Mouse (Mus musculus): ENCODE measurements around the gene Fgfrl1.

Gene Fgfrl1

DNA sequence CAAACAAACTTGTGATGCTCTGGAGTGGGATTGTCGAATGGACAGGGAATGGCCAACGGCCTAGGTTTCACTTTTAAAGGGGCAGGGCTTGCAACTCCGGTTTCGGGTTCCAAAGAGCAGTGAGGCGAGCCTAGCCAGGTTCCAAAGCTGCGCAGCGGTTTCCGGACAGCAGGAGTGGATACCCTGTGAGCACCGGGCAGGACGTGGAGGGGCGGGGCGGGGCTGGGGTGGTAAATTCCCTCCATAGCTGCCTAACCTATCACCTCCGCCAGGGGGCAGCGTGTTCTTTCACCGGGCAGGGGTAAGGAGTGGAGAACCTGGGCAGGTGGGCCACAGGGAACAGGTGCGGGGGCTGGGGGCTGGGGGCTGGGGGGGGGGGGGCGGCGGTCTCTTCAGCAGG, at the start of gene Fgfrl1:
Gene Fgfrl1 (plus strand): TSS at position 112 of the 400 bp plus-strand sequence.
- peak; percentile 83 for DNase-seq (ENCODE audit: low read depth, low spot score)
- Histone ChIP-seq H3K27me3 (ENCODE audit: control insufficient read depth, insufficient read depth, low read length, poor library complexity, severe bottlenecking) (no peaks in the 10 kb centered on the region; the same call in 1 of the 2 replicates), H3K36me3 (ENCODE audit: control insufficient read depth, insufficient read depth, low read length, poor library complexity, severe bottlenecking) (no peaks in the 10 kb centered on the region)

DNA sequence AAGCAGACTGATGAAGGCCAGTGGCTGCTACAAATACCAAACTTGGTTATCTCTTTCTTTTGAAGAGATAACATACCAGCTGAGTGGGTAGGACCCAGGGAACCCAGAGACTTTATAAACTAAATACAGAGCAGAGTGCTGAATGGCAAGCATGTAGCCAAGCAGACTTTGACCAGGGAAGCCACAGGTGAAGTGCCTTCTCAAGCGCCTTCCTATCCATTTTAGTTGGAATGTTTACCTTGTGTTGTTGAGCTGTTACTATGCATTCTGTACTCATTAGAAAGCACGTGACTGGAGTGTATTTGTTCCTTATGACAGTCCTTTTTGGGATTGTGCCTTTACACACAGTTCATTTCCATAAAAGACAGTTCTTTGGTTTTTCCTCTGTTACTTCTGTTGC, 48.5 kb upstream of the Fgfrl1 start:
- no peak for DNase-seq (ENCODE audit: low read depth, low spot score)
- Histone ChIP-seq H3K27me3 (ENCODE audit: control insufficient read depth, insufficient read depth, low read length, poor library complexity, severe bottlenecking) (no peaks in the 10 kb centered on the region), H3K36me3 (ENCODE audit: control insufficient read depth, insufficient read depth, low read length, poor library complexity, severe bottlenecking) (peaks cover 4% of the 10 kb centered on the region)

DNA sequence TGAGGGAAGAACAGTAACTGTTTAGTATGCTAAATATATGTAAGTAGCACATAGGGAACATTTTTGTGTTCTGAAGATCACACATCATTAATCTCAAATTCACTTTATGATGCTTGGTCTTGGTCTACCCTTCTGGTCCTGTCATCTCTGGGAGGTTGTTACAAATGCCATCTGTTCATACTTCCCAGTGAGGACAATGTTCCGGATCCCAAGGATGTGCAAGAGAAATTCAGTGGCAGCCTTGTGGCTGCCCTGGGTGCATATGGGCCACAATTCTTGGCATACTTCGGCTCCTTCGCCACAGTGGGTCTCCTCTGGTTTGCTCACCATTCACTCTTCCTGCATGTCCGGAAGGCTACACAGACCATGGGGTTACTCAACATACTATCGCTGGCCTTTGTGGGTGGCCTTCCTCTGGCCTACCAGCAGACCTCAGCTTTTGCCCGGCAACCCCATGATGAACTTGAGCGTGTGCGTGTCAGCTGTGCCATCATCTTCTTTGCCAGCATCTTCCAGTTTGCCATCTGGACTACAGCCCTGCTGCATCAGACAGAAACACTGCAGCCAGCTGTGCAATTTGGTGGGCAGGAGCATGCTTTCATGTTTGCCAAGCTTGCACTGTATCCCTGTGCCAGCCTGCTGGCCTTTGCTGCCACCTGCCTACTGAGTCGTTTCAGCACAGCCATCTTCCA, 46.4 kb upstream of the Fgfrl1 start:
- no peaks in the 10 kb centered on the region for H3K27me3 ChIP-seq (ENCODE audit: control insufficient read depth, insufficient read depth, low read length, poor library complexity, severe bottlenecking)
- H3K36me3 ChIP-seq (ENCODE audit: control insufficient read depth, insufficient read depth, low read length, poor library complexity, severe bottlenecking), result peaks cover 4% of the 10 kb centered on the region
- no peak for DNase-seq (ENCODE audit: low read depth, low spot score)

DNA sequence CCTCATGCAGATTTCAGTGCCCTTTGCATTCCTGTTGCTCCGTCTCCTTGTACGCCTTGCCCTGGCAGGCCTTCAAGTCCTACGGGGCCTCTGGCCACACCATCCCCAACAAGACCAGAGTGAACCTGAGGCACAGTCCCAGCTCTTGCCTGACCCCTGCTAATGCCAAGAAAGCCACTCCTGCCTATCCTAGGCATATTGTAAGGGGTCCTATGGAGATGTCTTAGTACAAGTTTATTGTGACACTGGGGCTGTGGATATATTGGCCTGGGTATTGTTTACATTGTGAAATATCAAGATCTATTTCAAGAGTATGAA, 45.9 kb upstream of the Fgfrl1 start:
- H3K36me3 ChIP-seq (ENCODE audit: control insufficient read depth, insufficient read depth, low read length, poor library complexity, severe bottlenecking), result peaks cover 4% of the 10 kb centered on the region
- no peak for DNase-seq (ENCODE audit: low read depth, low spot score)
- H3K27me3 ChIP-seq (ENCODE audit: control insufficient read depth, insufficient read depth, low read length, poor library complexity, severe bottlenecking), result no peaks in the 10 kb centered on the region

DNA sequence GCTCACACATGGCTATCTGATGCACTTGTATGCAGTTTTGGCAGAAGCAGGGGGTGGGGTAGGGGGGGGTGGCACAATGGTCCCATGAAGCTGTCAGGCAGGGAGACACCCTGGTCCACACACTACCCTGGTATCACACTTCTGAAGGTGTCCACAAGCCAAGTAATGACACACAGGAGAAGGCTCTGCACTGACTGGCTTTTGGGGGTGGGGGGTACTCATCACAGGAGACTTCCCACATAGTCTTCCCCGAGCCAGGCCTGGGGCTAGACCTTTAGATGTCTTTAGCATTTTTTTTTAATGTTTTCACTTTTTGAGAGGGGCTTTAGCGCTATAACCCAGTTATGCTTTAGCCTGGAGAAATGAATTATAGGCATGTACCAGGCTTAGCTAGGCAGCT, 44.9 kb upstream of the Fgfrl1 start:
- DNase-seq (ENCODE audit: low read depth, low spot score), result no peak
- Histone ChIP-seq H3K27me3 (ENCODE audit: control insufficient read depth, insufficient read depth, low read length, poor library complexity, severe bottlenecking) (no peaks in the 10 kb centered on the region), H3K36me3 (ENCODE audit: control insufficient read depth, insufficient read depth, low read length, poor library complexity, severe bottlenecking) (peaks cover 4% of the 10 kb centered on the region)

DNA sequence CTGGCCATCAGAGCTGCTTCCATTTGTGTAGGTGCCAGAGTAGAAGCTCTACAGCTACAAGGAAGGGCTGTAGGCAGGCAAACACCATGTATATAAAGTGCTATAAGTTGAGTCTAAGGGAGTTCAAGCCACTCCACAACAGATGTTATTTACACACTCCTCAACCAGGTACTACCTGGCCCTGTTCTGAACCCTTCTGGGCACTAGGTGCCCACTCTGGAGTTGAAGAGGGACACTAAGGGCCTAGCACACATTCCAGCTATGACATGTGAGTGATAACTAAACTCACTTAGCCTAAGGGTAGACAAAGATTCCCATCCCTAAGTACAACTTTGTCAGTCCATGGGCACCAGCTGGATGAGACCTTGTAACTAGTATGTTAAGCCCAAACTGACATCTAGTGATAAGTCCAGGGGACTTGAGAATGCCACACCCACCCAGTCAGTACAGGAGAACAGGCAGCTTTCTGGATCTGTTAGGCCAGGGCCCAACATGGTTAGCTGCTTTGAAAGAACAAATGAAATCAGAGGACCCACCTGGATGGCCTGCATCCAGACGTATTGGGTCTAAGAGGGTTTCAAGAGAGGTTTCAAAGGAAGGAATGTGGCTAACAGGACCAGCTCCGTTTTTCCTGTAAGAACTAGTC, 44.2 kb upstream of the Fgfrl1 start:
- Histone ChIP-seq H3K36me3 (ENCODE audit: control insufficient read depth, insufficient read depth, low read length, poor library complexity, severe bottlenecking) (peaks cover 2% of the 10 kb centered on the region; the same call in 1 of the 2 replicates), H3K27me3 (ENCODE audit: control insufficient read depth, insufficient read depth, low read length, poor library complexity, severe bottlenecking) (no peaks in the 10 kb centered on the region)

DNA sequence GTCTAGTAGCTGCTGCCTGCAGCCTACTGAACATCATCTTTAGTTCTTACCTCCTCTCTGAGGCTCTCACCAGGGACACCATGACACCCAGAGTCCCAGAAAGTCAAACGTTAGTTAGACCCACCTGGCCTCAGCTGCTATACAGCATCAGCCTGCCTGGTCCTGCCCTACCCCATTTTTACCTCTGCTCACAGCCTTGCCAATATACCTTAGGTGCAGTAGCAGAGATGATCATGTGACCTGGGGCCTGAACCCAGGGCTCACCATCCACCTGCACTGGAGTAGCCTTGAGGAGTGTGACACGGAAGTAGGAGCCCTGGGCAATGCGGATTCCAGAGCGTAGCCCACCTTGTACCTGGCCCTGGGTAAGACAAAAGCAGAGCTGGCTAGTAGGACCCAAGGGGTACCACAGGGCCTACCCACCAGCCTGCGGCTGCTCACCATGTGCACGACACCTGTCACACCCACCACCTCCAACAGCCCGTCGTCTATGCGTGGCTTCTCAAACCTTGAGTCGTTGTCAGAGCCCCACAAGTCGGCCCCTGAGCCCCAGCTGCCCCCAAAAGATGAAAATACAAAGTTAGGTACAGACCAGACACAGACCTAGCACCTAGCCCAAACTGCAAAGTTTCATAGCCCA, 43.1 kb upstream of the Fgfrl1 start:
- DNase-seq (ENCODE audit: low read depth, low spot score), result no peak
- Histone ChIP-seq H3K27me3 (ENCODE audit: control insufficient read depth, insufficient read depth, low read length, poor library complexity, severe bottlenecking) (no peaks in the 10 kb centered on the region), H3K36me3 (ENCODE audit: control insufficient read depth, insufficient read depth, low read length, poor library complexity, severe bottlenecking) (peaks cover 2% of the 10 kb centered on the region; the same call in 1 of the 2 replicates)

More for the DNA sequence above, 44.2 kb upstream of the Fgfrl1 start:
- no peak for DNase-seq (ENCODE audit: low read depth, low spot score)

DNA sequence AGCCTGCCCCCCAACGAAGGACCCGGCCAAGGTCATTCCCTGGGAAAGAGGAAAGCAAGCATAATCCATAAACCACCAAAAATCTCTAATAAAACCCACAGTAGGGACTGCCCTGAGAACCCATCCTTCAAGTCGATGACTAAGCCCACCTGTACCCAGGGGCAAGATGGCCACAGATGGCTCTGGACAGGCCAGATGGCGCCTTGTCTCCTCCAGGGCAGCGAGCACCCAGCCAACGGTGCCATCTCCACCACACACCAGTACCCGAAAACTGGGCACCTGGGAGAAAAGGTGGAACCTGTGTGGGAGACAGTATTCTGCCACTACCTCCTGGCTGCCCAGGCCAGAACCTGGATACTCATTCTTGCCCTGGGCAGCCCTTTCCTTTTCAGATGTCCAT, 41.8 kb upstream of the Fgfrl1 start:
- Histone ChIP-seq H3K27me3 (ENCODE audit: control insufficient read depth, insufficient read depth, low read length, poor library complexity, severe bottlenecking) (no peaks in the 10 kb centered on the region), H3K36me3 (ENCODE audit: control insufficient read depth, insufficient read depth, low read length, poor library complexity, severe bottlenecking) (no peaks in the 10 kb centered on the region; the same call in 1 of the 2 replicates)
- no peak for DNase-seq (ENCODE audit: low read depth, low spot score)

DNA sequence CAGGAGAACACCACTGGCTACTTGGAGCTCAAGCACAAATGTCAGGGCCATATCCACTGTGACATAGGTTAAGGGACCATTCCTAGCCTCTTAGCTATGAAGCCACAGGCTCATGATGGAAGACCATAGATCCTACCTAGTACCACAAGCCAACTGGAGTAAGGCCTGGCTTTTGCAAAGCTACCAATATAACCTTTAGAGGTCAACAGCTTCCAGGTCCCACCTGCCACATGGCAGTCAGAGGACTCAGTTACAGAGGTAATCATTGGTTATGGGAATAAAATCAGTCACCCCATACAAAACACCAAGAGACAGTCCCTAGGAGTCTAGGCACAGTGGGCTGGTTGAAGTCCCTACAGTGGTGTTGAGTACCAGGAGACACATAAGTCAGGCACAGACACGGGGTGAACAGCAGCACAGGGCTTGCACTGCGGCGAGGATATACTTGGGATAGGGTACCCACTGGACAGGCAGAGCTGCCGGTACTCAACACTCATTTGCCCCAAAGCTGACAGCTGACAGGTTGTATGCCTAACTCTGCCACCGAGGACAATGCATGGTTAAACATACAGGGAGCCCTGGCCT, 41.0 kb upstream of the Fgfrl1 start:
- DNase-seq (ENCODE audit: low read depth, low spot score), result no peak
- H3K36me3 ChIP-seq (ENCODE audit: control insufficient read depth, insufficient read depth, low read length, poor library complexity, severe bottlenecking), result no peaks in the 10 kb centered on the region; the same call in none of the 2 replicates
- H3K27me3 ChIP-seq (ENCODE audit: control insufficient read depth, insufficient read depth, low read length, poor library complexity, severe bottlenecking), result no peaks in the 10 kb centered on the region

DNA sequence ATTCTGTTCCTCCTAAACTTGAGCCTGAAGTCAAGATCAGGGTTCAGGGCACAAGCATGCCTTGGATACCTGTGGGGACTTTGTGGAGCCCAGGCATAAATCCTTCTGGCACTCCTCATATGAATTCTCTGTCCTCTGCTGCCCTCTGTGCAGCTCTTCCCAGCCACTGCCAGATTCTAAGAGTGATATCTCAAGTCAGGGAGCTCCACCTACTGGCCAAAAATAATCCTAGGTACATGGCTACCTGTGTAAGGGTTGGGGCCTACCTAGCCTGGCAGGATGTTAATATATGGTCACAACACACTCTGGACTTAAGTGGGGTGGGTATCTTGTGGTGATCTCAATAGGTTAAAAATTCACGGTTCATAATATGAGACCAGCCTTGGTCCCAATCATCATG, 40.4 kb upstream of the Fgfrl1 start:
- DNase-seq (ENCODE audit: low read depth, low spot score), result peak; percentile 84
- Histone ChIP-seq H3K27me3 (ENCODE audit: control insufficient read depth, insufficient read depth, low read length, poor library complexity, severe bottlenecking) (no peaks in the 10 kb centered on the region), H3K36me3 (ENCODE audit: control insufficient read depth, insufficient read depth, low read length, poor library complexity, severe bottlenecking) (no peaks in the 10 kb centered on the region; the same call in none of the 2 replicates)

DNA sequence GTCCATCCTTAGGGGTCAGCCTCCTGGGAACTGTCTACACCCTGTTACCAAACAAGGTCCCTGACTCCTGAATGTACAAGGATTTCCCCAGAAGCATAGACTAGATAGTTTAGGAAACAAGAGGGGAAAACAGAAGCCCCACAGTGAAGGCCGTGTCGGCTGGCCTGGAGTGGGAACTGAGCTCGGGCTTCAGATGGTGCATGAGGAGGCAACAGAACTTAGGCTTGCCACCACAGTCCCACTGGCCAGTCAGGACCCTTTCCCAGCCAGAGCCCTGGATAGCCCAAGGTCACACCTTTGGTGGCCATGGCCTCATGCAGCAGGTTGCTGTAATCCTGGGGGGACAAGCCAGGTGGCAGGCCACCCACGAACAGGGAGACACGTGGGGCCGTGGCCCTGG, 38.8 kb upstream of the Fgfrl1 start:
- no peak for DNase-seq (ENCODE audit: low read depth, low spot score)
- H3K36me3 ChIP-seq (ENCODE audit: control insufficient read depth, insufficient read depth, low read length, poor library complexity, severe bottlenecking), result no peaks in the 10 kb centered on the region; the same call in none of the 2 replicates
- H3K27me3 ChIP-seq (ENCODE audit: control insufficient read depth, insufficient read depth, low read length, poor library complexity, severe bottlenecking), result no peaks in the 10 kb centered on the region

DNA sequence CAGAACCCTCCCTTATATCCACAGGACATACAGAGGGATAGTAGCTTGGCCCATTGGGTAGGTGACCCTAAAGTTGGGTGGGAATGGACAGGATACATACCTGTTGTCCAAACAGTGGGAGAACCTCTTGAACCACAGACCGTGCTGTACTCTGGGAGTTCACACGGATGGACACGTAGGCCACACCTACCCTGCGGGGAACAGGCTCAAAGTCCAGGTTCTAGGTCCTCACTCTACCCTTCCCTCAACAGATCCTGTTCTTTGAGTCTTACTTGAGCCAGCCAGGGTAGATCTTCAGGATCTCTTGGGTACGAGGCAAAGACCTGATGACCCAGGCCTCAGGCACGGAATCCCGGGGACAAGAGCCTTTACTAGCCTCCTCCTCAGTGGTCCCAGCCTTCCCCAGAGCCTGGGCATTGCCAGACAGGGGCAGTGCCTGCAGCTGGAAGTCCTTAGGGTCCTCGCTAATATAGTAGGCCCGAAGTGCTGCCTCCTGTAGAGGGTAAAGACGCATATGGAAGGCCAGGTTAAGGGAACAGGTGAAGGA, 37.7 kb upstream of the Fgfrl1 start:
- H3K36me3 ChIP-seq (ENCODE audit: control insufficient read depth, insufficient read depth, low read length, poor library complexity, severe bottlenecking), result no peaks in the 10 kb centered on the region; the same call in none of the 2 replicates
- DNase-seq (ENCODE audit: low read depth, low spot score), result no peak
- H3K27me3 ChIP-seq (ENCODE audit: control insufficient read depth, insufficient read depth, low read length, poor library complexity, severe bottlenecking), result no peaks in the 10 kb centered on the region

DNA sequence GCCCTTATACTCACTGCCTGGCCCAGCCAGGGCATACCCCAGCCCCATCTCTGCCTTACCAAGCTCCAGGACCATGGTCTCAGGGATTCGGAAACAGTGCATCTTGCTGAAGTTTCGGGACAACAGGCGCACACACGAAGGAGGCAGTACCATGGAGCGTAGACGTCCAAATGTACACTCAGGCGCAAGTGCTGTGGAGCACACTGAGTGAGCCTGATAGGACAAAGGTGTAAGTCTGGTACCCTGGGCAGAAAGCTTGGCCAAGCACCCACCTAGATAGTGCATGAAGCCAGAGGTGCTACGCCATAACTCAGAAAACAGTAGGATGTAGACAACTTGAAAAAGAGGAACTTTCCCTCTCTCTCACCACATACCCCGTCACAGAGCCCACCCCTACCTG, 36.8 kb upstream of the Fgfrl1 start:
- Histone ChIP-seq H3K36me3 (ENCODE audit: control insufficient read depth, insufficient read depth, low read length, poor library complexity, severe bottlenecking) (no peaks in the 10 kb centered on the region; the same call in none of the 2 replicates), H3K27me3 (ENCODE audit: control insufficient read depth, insufficient read depth, low read length, poor library complexity, severe bottlenecking) (no peaks in the 10 kb centered on the region)
- no peak for DNase-seq (ENCODE audit: low read depth, low spot score)

DNA sequence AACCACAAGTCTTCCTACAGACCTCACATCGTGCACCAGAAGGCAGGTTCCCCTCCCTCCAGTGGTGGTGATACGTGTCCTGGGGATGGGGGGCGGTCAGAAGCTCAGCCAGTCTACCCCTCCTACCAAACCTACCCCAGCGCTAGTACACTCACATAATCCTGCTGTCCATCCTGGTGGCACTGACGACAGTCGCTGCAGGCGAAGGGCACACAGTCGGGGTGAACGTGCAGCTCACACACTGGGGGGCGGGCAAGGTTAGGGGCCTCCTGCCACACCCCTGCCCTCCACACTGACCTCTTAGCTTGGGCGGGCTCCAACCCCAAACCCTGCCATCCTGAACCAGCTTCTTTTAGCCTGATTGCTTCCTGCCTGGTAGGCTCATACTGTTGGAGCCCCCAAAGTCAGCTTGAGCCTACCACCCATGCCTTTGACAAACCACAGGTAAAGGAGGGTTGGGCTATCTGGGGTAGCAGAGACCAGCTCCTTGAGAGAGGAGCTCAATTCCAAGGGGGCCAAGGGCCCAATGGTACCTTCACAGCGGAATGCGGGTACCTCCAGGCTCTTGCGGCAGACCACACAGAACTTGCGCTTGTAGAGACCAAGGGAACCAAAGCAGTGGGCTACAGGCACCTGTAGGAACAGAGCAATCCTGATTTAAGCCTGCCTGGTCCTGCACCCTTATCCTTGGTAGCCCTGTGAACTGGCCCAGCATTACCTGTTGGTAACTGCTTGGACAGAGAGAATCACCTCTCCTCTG, 36.1 kb upstream of the Fgfrl1 start:
- DNase-seq (ENCODE audit: low read depth, low spot score), result no peak
- Histone ChIP-seq H3K36me3 (ENCODE audit: control insufficient read depth, insufficient read depth, low read length, poor library complexity, severe bottlenecking) (no peaks in the 10 kb centered on the region; the same call in none of the 2 replicates), H3K27me3 (ENCODE audit: control insufficient read depth, insufficient read depth, low read length, poor library complexity, severe bottlenecking) (no peaks in the 10 kb centered on the region)

All from splenic B cell, adult 2 months (primary cell).